Mouse (Mus musculus): ENCODE measurements around the gene Dnaja2. TPM values are rescaled to one million over a fixed set of nuclear protein-coding genes. Genes with fewer than 3 reads are reported as not detected.

Dnaja2 gene
- 87.3 and 89.7 TPM in 2 replicates for total RNA-seq (2014; rRNA removed)
- polyA plus RNA-seq (2015; fragmentation: Nextera tagmentation; extraction: Ambion mirVana), result 164 and 166 TPM in 2 replicates

DNA sequence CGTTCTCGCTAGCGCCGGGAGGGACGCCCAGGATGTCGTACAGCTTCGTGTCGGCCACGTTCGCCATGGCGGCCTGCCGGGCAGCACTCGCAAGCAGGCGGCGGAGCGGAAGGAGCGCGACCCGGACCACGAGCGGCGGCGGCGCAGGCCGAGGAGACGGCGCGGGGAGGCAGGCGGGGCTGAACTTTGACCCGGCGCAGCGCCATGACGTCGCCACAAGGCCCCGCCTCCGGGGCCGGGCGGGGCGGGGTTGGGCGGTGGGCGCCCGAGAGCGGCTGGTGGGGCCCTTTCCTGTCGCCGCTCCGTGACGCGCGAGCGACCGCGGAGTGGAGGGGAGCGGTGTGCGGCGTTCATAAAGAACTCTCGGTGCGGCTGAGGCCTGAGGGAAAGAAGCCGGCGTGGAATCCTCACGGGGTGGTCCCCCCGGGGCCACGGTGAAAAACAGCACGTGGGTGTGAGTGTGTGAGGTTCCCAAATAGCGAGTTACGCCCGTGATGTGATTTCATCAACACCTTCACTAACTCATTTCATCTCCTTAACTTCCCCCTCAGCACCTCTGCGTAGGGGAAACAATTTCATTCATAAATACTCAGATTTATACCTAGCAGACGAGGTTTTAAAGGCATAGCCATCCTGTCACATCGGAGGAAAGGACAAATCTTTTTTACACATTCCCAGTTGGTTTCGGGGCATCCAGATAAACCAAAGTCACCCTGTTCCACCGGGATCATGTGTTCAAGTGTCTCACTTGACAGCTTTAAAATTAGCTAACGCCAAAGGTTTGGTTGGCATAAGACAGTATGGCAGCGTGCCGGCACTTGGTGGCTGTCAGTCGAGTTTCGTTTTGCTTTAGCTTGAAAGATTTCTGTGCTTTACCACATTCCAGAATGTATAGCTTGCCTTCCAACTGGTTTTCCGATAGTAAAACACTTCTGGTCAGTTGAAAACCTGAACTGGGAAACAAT lies at the start of gene Dnaja2:
Dnaja2 (minus strand) TSS at position 164 of the 965 bp plus-strand sequence.
- Histone ChIP-seq H3K9me3 (ENCODE audit: low read length) (no peaks in the 10 kb centered on the region), H3K4me1 (ENCODE audit: insufficient read depth) (peaks cover 3% of the 10 kb centered on the region; the same call in 1 of the 2 replicates), H3K4me2 (ENCODE audit: low read depth) (peak within 1 kb of the TSS; percentile 82), H3K9ac (peak within 1 kb of the TSS; percentile 83), H3K36me3 (ENCODE audit: insufficient read depth) (0 out of 2 replicates have a peak, but pooled peaks cover 11% of the 10 kb centered on the region), H3K27ac (ENCODE audit: low read depth, low read length) (peak within 1 kb of the TSS; percentile 91), H3K27me3 (ENCODE audit: insufficient read depth, low read length) (no peaks in the 10 kb centered on the region), H3K4me3 (ENCODE audit: low read depth, low read length) (peak within 1 kb of the TSS; percentile 94)
- WGBS, result 2% methylated on average over 72 of the region's 77 CpGs
- TF ChIP-seq CTCF (IDR thresholded peaks at IDR 0.05; ENCODE audit: low read depth), result no peak
- DNase-seq, result peak; percentile 95
- peak; percentile 96 for ATAC-seq

DNA sequence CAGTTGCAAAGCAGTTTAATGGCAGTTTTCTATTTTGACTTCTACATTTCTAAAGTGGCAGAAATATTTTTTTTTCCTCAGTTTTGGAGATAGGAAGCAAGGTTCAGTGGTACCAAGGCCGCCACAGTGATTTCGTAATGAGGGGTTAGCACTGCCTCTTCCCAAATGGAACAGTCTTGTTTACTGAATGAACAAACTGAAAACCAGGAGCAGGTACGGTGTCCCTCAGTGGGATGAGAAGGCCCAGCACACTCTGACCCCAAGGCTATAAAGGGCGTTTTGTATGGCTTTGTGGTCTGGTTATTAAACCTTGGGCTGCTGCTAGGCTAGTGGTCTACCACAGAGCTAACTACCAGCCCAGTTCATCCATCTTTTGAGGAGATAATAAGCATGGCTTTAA lies 49.1 kb upstream of the Dnaja2 start:
- no peak overlapping the region for H3K9ac ChIP-seq
- no peak overlapping the region for H3K27ac ChIP-seq (ENCODE audit: low read depth, low read length)
- H3K4me1 ChIP-seq (ENCODE audit: insufficient read depth), result no peaks in the 10 kb centered on the region
- H3K4me2 ChIP-seq (ENCODE audit: low read depth), result no peak overlapping the region
- TF ChIP-seq CTCF (IDR thresholded peaks at IDR 0.05; ENCODE audit: low read depth), result no peak
- no peak overlapping the region for H3K4me3 ChIP-seq (ENCODE audit: low read depth, low read length)
- no peak for DNase-seq
- ATAC-seq, result no peak
- no peaks in the 10 kb centered on the region for H3K27me3 ChIP-seq (ENCODE audit: insufficient read depth, low read length)
- H3K36me3 ChIP-seq (ENCODE audit: insufficient read depth), result no peaks in the 10 kb centered on the region
- no peaks in the 10 kb centered on the region for H3K9me3 ChIP-seq (ENCODE audit: low read length)
- 77% methylated on average over 4 of the region's 4 CpGs for WGBS

DNA sequence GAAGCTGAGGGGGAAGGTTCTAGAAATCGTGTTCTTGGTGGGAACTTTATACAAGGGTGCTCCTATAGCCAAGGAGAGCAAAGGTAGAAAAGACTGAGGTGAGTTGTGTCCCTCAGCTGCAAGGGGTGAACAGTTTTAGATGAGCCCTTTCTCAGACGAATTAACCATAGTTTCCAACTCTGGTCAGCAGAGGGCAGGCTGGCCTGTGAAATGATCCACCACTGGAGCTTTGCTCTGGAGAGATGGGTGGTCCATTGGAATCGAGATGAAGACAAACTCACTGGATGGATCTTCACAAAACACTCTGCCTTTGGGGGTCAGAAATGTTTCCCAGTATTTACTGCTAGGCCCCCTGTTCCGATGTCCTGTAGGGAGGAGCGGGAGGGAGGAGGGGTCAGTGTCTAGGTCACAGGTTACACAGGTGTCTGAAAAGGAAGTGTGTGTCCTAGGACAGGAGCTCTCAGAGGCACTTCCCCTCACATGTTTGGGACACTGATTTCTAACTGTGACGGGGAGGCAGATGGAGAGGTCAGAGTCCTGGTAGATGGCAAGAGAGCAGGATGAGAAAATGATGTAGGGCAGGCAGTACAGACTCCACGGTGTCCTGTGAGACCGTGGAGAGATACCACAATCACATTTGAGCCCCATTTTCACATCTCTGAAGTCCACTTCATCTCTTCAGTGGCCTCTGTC lies 48.2 kb upstream of the Dnaja2 start:
- no peak overlapping the region for H3K4me3 ChIP-seq (ENCODE audit: low read depth, low read length)
- no peaks in the 10 kb centered on the region for H3K9me3 ChIP-seq (ENCODE audit: low read length)
- 45% methylated on average over 8 of the region's 8 CpGs for WGBS
- H3K4me1 ChIP-seq (ENCODE audit: insufficient read depth), result no peaks in the 10 kb centered on the region
- DNase-seq (peak; percentile 76), ATAC-seq (peak; percentile 65)
- no peaks in the 10 kb centered on the region for H3K36me3 ChIP-seq (ENCODE audit: insufficient read depth)
- peak; percentile 80 for TF ChIP-seq CTCF (IDR thresholded peaks at IDR 0.05; ENCODE audit: low read depth)
- H3K9ac ChIP-seq, result no peak overlapping the region
- H3K27ac ChIP-seq (ENCODE audit: low read depth, low read length), result no peak overlapping the region
- H3K27me3 ChIP-seq (ENCODE audit: insufficient read depth, low read length), result no peaks in the 10 kb centered on the region
- no peak overlapping the region for H3K4me2 ChIP-seq (ENCODE audit: low read depth)

DNA sequence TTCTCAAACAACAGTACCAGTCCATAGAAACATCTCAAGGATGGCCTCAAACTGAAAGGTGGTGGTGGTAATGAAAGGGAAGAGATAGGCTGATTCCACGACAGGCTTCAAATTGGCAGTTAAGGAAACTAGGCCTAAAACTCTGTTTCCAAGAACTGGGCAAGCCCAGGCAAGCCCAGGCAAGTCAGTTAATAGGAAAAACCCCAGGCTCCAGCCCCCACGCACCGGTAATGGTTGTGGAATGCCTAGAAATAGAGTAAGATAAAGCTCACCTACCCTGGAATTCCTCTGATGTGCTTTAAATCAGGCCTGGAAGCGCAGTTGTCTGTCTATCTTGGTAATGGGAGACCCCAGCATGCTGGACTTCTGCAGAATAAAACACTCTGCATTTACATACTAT lies 47.6 kb upstream of the Dnaja2 start:
- 82% methylated on average over 4 of the region's 4 CpGs for WGBS
- H3K36me3 ChIP-seq (ENCODE audit: insufficient read depth), result no peaks in the 10 kb centered on the region
- no peak overlapping the region for H3K4me3 ChIP-seq (ENCODE audit: low read depth, low read length)
- no peaks in the 10 kb centered on the region for H3K4me1 ChIP-seq (ENCODE audit: insufficient read depth)
- DNase-seq (no peak), ATAC-seq (no peak)
- no peak overlapping the region for H3K27ac ChIP-seq (ENCODE audit: low read depth, low read length)
- H3K9ac ChIP-seq, result no peak overlapping the region
- no peaks in the 10 kb centered on the region for H3K9me3 ChIP-seq (ENCODE audit: low read length)
- no peaks in the 10 kb centered on the region for H3K27me3 ChIP-seq (ENCODE audit: insufficient read depth, low read length)
- no peak for TF ChIP-seq CTCF (IDR thresholded peaks at IDR 0.05; ENCODE audit: low read depth)
- no peak overlapping the region for H3K4me2 ChIP-seq (ENCODE audit: low read depth)

DNA sequence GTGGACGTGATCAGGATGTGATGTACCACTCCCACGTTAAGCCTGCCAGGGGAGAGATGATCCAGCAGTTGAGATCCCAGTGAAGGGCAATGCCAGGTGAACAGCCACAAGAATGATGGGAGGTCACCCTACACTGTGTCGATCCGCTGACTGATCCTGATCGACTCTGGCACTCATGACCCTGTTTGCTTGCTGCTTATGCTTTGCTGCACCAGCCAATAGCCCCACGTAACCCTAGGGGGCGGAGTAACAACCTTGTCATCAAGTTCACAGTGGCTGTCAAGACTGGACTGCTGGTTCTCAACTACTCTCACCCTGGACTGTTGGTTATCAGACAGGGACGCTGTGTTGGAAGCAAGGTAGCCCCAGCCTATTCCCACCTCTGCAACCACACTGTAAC lies 46.6 kb upstream of the Dnaja2 start:
- DNase-seq (no peak), ATAC-seq (no peak)
- Histone ChIP-seq H3K9me3 (ENCODE audit: low read length) (no peaks in the 10 kb centered on the region), H3K36me3 (ENCODE audit: insufficient read depth) (no peaks in the 10 kb centered on the region), H3K27me3 (ENCODE audit: insufficient read depth, low read length) (no peaks in the 10 kb centered on the region), H3K9ac (no peak overlapping the region), H3K27ac (ENCODE audit: low read depth, low read length) (no peak overlapping the region), H3K4me1 (ENCODE audit: insufficient read depth) (no peaks in the 10 kb centered on the region), H3K4me2 (ENCODE audit: low read depth) (no peak overlapping the region), H3K4me3 (ENCODE audit: low read depth, low read length) (no peak overlapping the region)
- no peak for TF ChIP-seq CTCF (IDR thresholded peaks at IDR 0.05; ENCODE audit: low read depth)
- 80% methylated on average over 8 of the region's 8 CpGs for WGBS

DNA sequence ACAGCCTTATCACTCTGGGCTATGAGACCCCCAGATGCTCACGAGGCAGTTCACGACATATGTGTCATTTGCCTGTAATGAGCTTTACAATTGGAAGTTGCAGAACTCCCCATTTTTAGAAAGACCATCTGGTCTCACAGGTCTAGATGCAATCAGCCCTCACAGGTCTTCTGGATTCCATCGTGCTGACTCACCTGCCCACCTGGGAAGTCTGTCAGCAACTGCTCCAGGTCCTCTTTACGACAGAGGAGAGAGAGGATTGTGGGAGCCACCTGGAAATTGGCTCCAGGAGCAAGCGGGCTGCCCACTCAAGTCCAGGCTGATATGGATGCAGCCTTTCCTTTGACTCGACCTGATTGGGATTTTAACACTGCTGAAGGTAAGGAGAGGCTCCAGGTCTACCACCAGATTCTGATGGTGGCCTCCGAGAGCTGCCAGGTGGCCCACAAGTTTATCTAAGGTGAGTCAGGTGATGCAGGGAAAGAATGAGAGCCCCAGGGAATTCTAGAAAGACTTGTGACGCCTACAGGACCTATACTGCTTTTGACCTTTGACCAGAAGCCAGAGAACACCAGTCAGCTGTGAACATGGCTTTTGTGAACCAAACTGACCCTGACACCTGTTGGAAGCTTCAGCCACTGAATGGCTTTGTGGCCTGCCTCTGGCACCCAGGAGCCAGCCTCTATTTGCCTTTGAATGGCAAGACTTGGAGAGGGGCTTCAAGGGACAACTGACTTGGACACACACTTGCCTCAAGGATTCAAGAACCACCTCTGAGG lies 42.5 kb upstream of the Dnaja2 start:
- no peaks in the 10 kb centered on the region for H3K9me3 ChIP-seq (ENCODE audit: low read length)
- H3K4me2 ChIP-seq (ENCODE audit: low read depth), result no peak overlapping the region
- WGBS, result 71% methylated on average over 8 of the region's 8 CpGs
- no peak overlapping the region for H3K9ac ChIP-seq
- ATAC-seq (no peak), DNase-seq (no peak)
- H3K27me3 ChIP-seq (ENCODE audit: insufficient read depth, low read length), result no peaks in the 10 kb centered on the region
- no peak overlapping the region for H3K4me3 ChIP-seq (ENCODE audit: low read depth, low read length)
- no peaks in the 10 kb centered on the region for H3K36me3 ChIP-seq (ENCODE audit: insufficient read depth)
- H3K27ac ChIP-seq (ENCODE audit: low read depth, low read length), result no peak overlapping the region
- TF ChIP-seq CTCF (IDR thresholded peaks at IDR 0.05; ENCODE audit: low read depth), result no peak
- no peaks in the 10 kb centered on the region for H3K4me1 ChIP-seq (ENCODE audit: insufficient read depth)

Data from forebrain, postnatal 0 days (tissue).